Mouse (Mus musculus) CH12.LX (cell line): Measurements from ENCODE around the gene Pex5. TPM values are rescaled to one million over a fixed set of nuclear protein-coding genes. Genes with fewer than 3 reads are reported as not detected.

Experiments used
- DNase-seq: peaks from one replicate; pipeline ENCODE4 v3.0.0-alpha.2; 2013; ENCODE audit errors: extremely low read depth
- H3K27ac ChIP-seq: 2 replicates; pipeline ENCODE4 v1.5.1; 2012; ENCODE audit warnings: low read depth, mild to moderate bottlenecking, control low read depth, moderate library complexity; ENCODE audit not compliant: insufficient read depth
- H3K27me3 ChIP-seq: replicated peaks from 2 replicates; pipeline ENCODE3; 2012; ENCODE audit warnings: inconsistent platforms
- H3K36me3 ChIP-seq, 2 experiments: replicated peaks in 1 of 2; 2 replicates each; pipeline versions ENCODE3 to v1.6.1; 2012; ENCODE audit warnings: inconsistent platforms in 1 of 2, low read length in 1 of 2, mild to moderate bottlenecking in 1 of 2, mixed read lengths in 1 of 2, moderate library complexity in 1 of 2; ENCODE audit not compliant: control insufficient read depth in 1 of 2, insufficient read depth in 1 of 2
- H3K4me1 ChIP-seq, 2 experiments: 2 replicates each; pipeline ENCODE4 v1.6.1; 2012; ENCODE audit warnings: inconsistent platforms in 1 of 2, moderate library complexity in 1 of 2; ENCODE audit not compliant: insufficient read depth in 2 of 2, control insufficient read depth in 1 of 2
- H3K4me2 ChIP-seq: 2 replicates; pipeline ENCODE4 v1.6.1; 2012; ENCODE audit warnings: low read depth, mild to moderate bottlenecking, control low read depth; ENCODE audit not compliant: poor library complexity, insufficient read depth, severe bottlenecking
- H3K4me3 ChIP-seq, 3 experiments: fragments of 150-350 bp in 1 of 3; sonication (generic) in 1 of 3; replicated peaks in 1 of 3; 2 replicates each; pipeline versions ENCODE3 to v1.5.1; 2011 to 2012; ENCODE audit warnings: low read depth in 2 of 3, low read length in 2 of 3, mild to moderate bottlenecking in 2 of 3, moderate library complexity in 2 of 3, control low read depth in 1 of 3, improper control_type of control experiment in 1 of 3, inconsistent platforms in 1 of 3, mixed read lengths in 1 of 3; ENCODE audit not compliant: poor library complexity in 1 of 3
- H3K79me2 ChIP-seq: replicated peaks from 2 replicates; pipeline ENCODE4 v1.6.1; 2012; ENCODE audit warnings: mild to moderate bottlenecking, moderate library complexity; ENCODE audit not compliant: control insufficient read depth, poor library complexity, insufficient read depth, severe bottlenecking; ENCODE audit errors: extremely low read depth
- H3K9ac ChIP-seq: 2 replicates; pipeline ENCODE4 v1.6.1; 2012; ENCODE audit warnings: low read depth, mild to moderate bottlenecking, control low read depth, moderate library complexity; ENCODE audit not compliant: insufficient read depth
- H3K9me3 ChIP-seq: replicated peaks from 2 replicates; pipeline ENCODE3; 2012; ENCODE audit warnings: low read length, inconsistent platforms, mixed read lengths
- CHD1 ChIP-seq: IDR thresholded peaks from 2 replicates; pipeline ENCODE4 v1.6.1; 2012; ENCODE audit warnings: low read depth, low read length, improper control_type of control experiment, inconsistent platforms
- E2F4 ChIP-seq: IDR thresholded peaks from 2 replicates; pipeline ENCODE4 v1.6.1; 2011; ENCODE audit warnings: low read depth, low read length, improper control_type of control experiment; ENCODE audit not compliant: insufficient replicate concordance
- EP300 ChIP-seq: IDR thresholded peaks from 2 replicates; pipeline ENCODE4 v1.6.1; 2011; ENCODE audit warnings: low read length, improper control_type of control experiment
- ETS1 ChIP-seq: conservative IDR thresholded peaks from 2 replicates; pipeline ENCODE4 v1.6.1; 2012; ENCODE audit warnings: low read depth, mild to moderate bottlenecking, inconsistent platforms, low read length, improper control_type of control experiment, moderate library complexity
- IRF4 ChIP-seq: IDR thresholded peaks from 2 replicates; pipeline ENCODE4 v1.6.1; 2014; ENCODE audit warnings: low read depth, mild to moderate bottlenecking, inconsistent platforms, low read length, improper control_type of control experiment
- MAFK ChIP-seq: IDR thresholded peaks from 2 replicates; pipeline ENCODE4 v1.6.1; 2011; ENCODE audit warnings: low read length, improper control_type of control experiment; ENCODE audit not compliant: insufficient replicate concordance
- MAX ChIP-seq: IDR thresholded peaks from 2 replicates; pipeline ENCODE4 v1.6.1; 2011; ENCODE audit warnings: low read length, improper control_type of control experiment
- MAZ ChIP-seq: IDR thresholded peaks from 2 replicates; pipeline ENCODE4 v1.6.1; 2012; ENCODE audit warnings: low read depth, mild to moderate bottlenecking, inconsistent platforms, low read length, improper control_type of control experiment, moderate library complexity
- MEF2A ChIP-seq: IDR thresholded peaks from 2 replicates; pipeline ENCODE4 v1.6.1; 2014; ENCODE audit warnings: low read depth, mild to moderate bottlenecking, inconsistent platforms, low read length, improper control_type of control experiment, borderline replicate concordance
- MXI1 ChIP-seq: IDR thresholded peaks from 2 replicates; pipeline ENCODE4 v1.6.1; 2011; ENCODE audit warnings: mild to moderate bottlenecking, low read depth, low read length, improper control_type of control experiment
- NELFE ChIP-seq: IDR thresholded peaks from 2 replicates; pipeline ENCODE4 v1.6.1; 2011; ENCODE audit warnings: low read depth, low read length, improper control_type of control experiment
- POLR2A ChIP-seq: IDR thresholded peaks from 2 replicates; pipeline ENCODE4 v1.6.1; 2011; ENCODE audit warnings: low read depth, mild to moderate bottlenecking, improper control_type of control experiment, low read length
- POLR2AphosphoS2 ChIP-seq: IDR thresholded peaks from 2 replicates; pipeline ENCODE4 v1.6.1; 2011; ENCODE audit warnings: low read depth, low read length, improper control_type of control experiment
- RAD21 ChIP-seq: IDR thresholded peaks from 2 replicates; pipeline ENCODE4 v1.6.1; 2011; ENCODE audit warnings: low read depth, mild to moderate bottlenecking, low read length, improper control_type of control experiment, moderate library complexity
- SIN3A ChIP-seq: IDR thresholded peaks from 2 replicates; pipeline ENCODE4 v1.6.1; 2012; ENCODE audit warnings: low read length, improper control_type of control experiment, inconsistent platforms
- SMC3 ChIP-seq: IDR thresholded peaks from 2 replicates; pipeline ENCODE4 v1.6.1; 2011; ENCODE audit warnings: low read depth, low read length, improper control_type of control experiment
- TBP ChIP-seq: conservative IDR thresholded peaks from 2 replicates; pipeline ENCODE4 v1.6.1; 2011; ENCODE audit warnings: low read depth, low read length, improper control_type of control experiment
- TCF12 ChIP-seq: IDR thresholded peaks from 2 replicates; pipeline ENCODE4 v1.6.1; 2014; ENCODE audit warnings: low read depth, mild to moderate bottlenecking, inconsistent platforms, low read length, improper control_type of control experiment
- USF2 ChIP-seq: conservative IDR thresholded peaks from 2 replicates; pipeline ENCODE4 v1.6.1; 2011; ENCODE audit warnings: low read depth, low read length, improper control_type of control experiment
- ZMIZ1 ChIP-seq: IDR thresholded peaks from 2 replicates; pipeline ENCODE4 v1.6.1; 2012; ENCODE audit warnings: low read depth, mild to moderate bottlenecking, inconsistent platforms, low read length, improper control_type of control experiment
- ZNF384 ChIP-seq: IDR thresholded peaks from 2 replicates; pipeline ENCODE4 v1.6.1; 2012; ENCODE audit warnings: low read depth, low read length, improper control_type of control experiment, inconsistent platforms
- dilution Hi-C: fragments of 300-500 bp; cut with MboI; formaldehyde crosslinking; loops from 2 replicates; pipeline ENCODE4 v1.14.3; 2020; ENCODE audit warnings: low sequenced_read_pairs; ENCODE audit not compliant: extremely low pct_unique_long_range_greater_than_20kb, extremely low pct_ligation_motif_present
- in situ Hi-C: fragments of 300-500 bp; cut with MboI; formaldehyde crosslinking; loops from 3 replicates; pipeline ENCODE4 v1.14.3; 2019; ENCODE audit warnings: low sequenced_read_pairs, low pct_ligation_motif_present, low pct_unique_long_range_greater_than_20kb, mixed read lengths
- polyA plus RNA-seq: library from polyadenylated mRNA; unstranded; fragments of >175 nt; gene quantifications from 2 replicates; pipeline ENCODE4 v1.2.1, GENCODE M21; 2012; ENCODE audit warnings: low read depth; ENCODE audit not compliant: insufficient read length
- total RNA-seq, 2 experiments: library from RNA; depleted of rRNA; stranded (reverse); fragments of 300-350 nt in 1 of 2; fragments of >200 nt in 1 of 2; gene quantifications; 2 replicates each; pipeline ENCODE4 v1.2.3; 2012 to 2014

Pex5 gene
- total and polyA plus RNA-seq, 3 experiments = 21.2 to 29.2 (median 24.6) TPM

DNA sequence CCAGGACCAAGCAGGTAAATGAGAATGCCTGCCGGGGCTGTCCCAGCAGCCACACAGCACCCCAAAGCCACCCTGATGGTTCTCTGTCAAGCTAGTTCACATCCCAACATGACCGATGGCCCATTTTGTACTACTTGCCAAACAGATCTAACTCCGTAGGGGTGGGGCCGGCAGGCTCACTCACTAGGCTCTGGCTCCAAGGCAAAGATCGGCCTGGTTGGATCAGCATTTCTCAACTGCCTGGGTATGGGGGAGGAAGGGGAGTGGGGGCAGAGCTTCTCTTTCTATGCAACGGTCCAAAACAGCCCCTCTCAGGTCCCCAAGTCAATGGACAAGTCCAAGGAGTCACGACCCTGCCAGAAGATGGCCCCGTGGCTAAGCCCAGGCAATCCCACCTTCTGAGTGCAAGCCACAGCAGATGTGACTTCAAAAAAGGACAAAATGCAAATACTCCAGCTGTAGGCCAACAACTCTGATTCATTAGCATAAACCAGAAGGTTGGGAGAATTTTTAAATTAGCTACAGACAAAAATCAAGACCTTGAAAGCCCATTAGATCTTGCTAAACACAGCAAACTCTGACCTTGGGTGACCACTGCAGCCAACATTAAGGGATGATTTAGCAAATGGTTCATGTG, 18.9 kb upstream of the Pex5 start:
- no peaks in the 10 kb centered on the region for H3K9me3 ChIP-seq
- peaks cover 2 to 90% of the 10 kb centered on the region in 2 experiments for H3K36me3 ChIP-seq
- in situ Hi-C loops (no loop called here), dilution Hi-C loops (no loop called here)
- TF ChIP-seq NELFE (no peak), IRF4 (peak; percentile 29; the same call in 1 of the 2 replicates), ETS1 (peak; percentile 81), ZMIZ1 (no peak), MAFK (no peak), CHD1 (0 out of 2 replicates have a peak, but pooled peaks have one; percentile 23), RAD21 (no peak), MEF2A (peak; percentile 48; the same call in 1 of the 2 replicates), POLR2AphosphoS2 (no peak), MXI1 (0 out of 2 replicates have a peak, but pooled peaks have one; percentile 27), ZNF384 (no peak), SMC3 (no peak), TCF12 (0 out of 2 replicates have a peak, but pooled peaks have one; percentile 36), SIN3A (no peak), USF2 (no peak), TBP (no peak), MAZ (no peak), E2F4 (no peak), EP300 (peak; percentile 61), POLR2A (no peak), MAX (0 out of 2 replicates have a peak, but pooled peaks have one; percentile 7)
- TF ChIP-seq, all 38 proteins: peak for 8
- Histone ChIP-seq H3K79me2 (no peaks in the 10 kb centered on the region), H3K27me3 (no peaks in the 10 kb centered on the region), H3K27ac (peak overlapping the region; percentile 61), H3K4me2 (peak overlapping the region; percentile 41), H3K4me1 (peaks cover 26 to 44% of the 10 kb centered on the region in 2 experiments), H3K9ac (peak overlapping the region; percentile 52), H3K4me3 (peak overlapping the region in 1 of 3 experiments; percentile 13)
- DNase-seq = no peak
